Mouse (Mus musculus) B cell, adult 67 days (primary cell): ENCODE measurements around the gene Medag. TPM values are rescaled to one million over a fixed set of nuclear protein-coding genes. Genes with fewer than 3 reads are reported as not detected.

Source experiments
- total RNA-seq, 2 experiments: library from RNA; stranded (reverse); gene quantifications; 4 replicates each; pipeline ENCODE4 v1.2.4; 2023

The Medag gene
- total RNA-seq = not detected

GRCm38 (mm10) chr5:149411509-149412193, at the start of gene Medag:
TSS of gene Medag (plus strand) at chr5:149411749.

GRCm38 (mm10) chr5:149439531-149440179, 28.1 kb downstream of the Medag start, which contains the start of gene Tex26:
TSS of gene Tex26 (plus strand) at chr5:149439660.

Other genes starting within 250 kb of the Medag start
- gene Uspl1, start 227.4 kb upstream of the Medag start, total RNA-seq = 10 to 100 TPM; 75.7 to 94.5 TPM
- gene Hmgb1, start 227.3 kb upstream of the Medag start, total RNA-seq = 100 to 1,000 TPM; 689 to 750 TPM
- gene Alox5ap, start 147.0 kb upstream of the Medag start, total RNA-seq = 10 to 100 TPM; 55.8 to 63.4 TPM
- not detected for gene Tex26, start 27.9 kb downstream of the Medag start, total RNA-seq
- gene Wdr95, start 116.9 kb downstream of the Medag start, total RNA-seq = not detected
- gene Hsph1, start 224.6 kb downstream of the Medag start, total RNA-seq = 100 to 1,000 TPM; 122 to 363 TPM